Mouse (Mus musculus) liver, postnatal 0 days (tissue): ENCODE measurements at regions not wholly inside any gene's neighbourhood (a gene's known extent, or its start where the extent isn't known, plus 50 kb on each side); places are given as distances from the start of the nearest gene placed in this dataset.
"Not testable (repeated sequence)": the region's sequence is repeated elsewhere in the genome, so short reads cannot be mapped to it uniquely, and the experiment has no call there.

Experiments used
- ATAC-seq: fragments of 200-750 bp; cut with Nextera tagmentation; 2 replicates; pipeline ENCODE4 v1.8.0; 2017; ENCODE audit warnings: mild to moderate bottlenecking, moderate library complexity
- DNase-seq: peaks from one replicate; pipeline ENCODE4 v3.0.0-alpha.2; 2016
- H3K27ac ChIP-seq: fragments of 300-500 bp; sonication (generic); 2 replicates; pipeline ENCODE4 v1.5.1; 2014; ENCODE audit warnings: antibody characterized with exemption, moderate library complexity, mild to moderate bottlenecking, low read depth
- H3K27me3 ChIP-seq: fragments of 300-500 bp; sonication (generic); 2 replicates; pipeline ENCODE4 v1.6.1; 2014; ENCODE audit warnings: low read length, control low read depth, mixed read lengths; ENCODE audit not compliant: insufficient read depth
- H3K36me3 ChIP-seq: fragments of 300-500 bp; sonication (generic); replicated peaks from 2 replicates; pipeline ENCODE4 v1.6.1; 2014; ENCODE audit warnings: mild to moderate bottlenecking, control low read depth, low read length, moderate library complexity, mixed read lengths; ENCODE audit not compliant: insufficient read depth
- H3K4me1 ChIP-seq: fragments of 300-500 bp; sonication (generic); 2 replicates; pipeline ENCODE4 v1.6.1; 2014; ENCODE audit warnings: antibody characterized with exemption, mild to moderate bottlenecking, control low read depth; ENCODE audit not compliant: insufficient read depth
- H3K4me2 ChIP-seq: fragments of 300-500 bp; sonication (generic); 2 replicates; pipeline ENCODE4 v1.6.1; 2014; ENCODE audit warnings: low read depth, mild to moderate bottlenecking, low read length, moderate library complexity, mixed read lengths
- H3K4me3 ChIP-seq: fragments of 300-500 bp; sonication (generic); 2 replicates; pipeline ENCODE4 v1.5.1; 2014; ENCODE audit warnings: low read depth, low read length
- H3K9ac ChIP-seq: fragments of 300-500 bp; sonication (generic); replicated peaks from 2 replicates; pipeline ENCODE4 v1.6.1; 2014; ENCODE audit warnings: mild to moderate bottlenecking, moderate library complexity
- H3K9me3 ChIP-seq: fragments of 300-500 bp; sonication (generic); 2 replicates; pipeline ENCODE4 v1.6.1; 2016; ENCODE audit warnings: mild to moderate bottlenecking, control low read depth, low read length, mixed read lengths
- CTCF ChIP-seq: sonication (generic); IDR thresholded peaks from 2 replicates; pipeline ENCODE4 v1.5.1; 2016; ENCODE audit warnings: antibody characterized with exemption, low read depth
- EP300 ChIP-seq: IDR thresholded peaks from 2 replicates; pipeline ENCODE4 v1.6.1; 2016; ENCODE audit warnings: antibody characterized with exemption, low read depth, mild to moderate bottlenecking
- WGBS: fragments of 180-500 bp; shearing (Covaris S2); extraction: QIAGEN DNeasy Blood & Tissue Kit; methylation state at CpG from one replicate; pipeline ENCODE4 v1.1.7; 2014; ENCODE audit not compliant: insufficient replicate concordance; 5-methylcytosine and 5-hydroxymethylcytosine counted together

GRCm38 (mm10) chr13:6855199-6856148 lies 206.9 kb upstream of the Pfkp start:
- no peaks in the 10 kb centered on the region for H3K4me1 ChIP-seq
- no peak overlapping the region for H3K9ac ChIP-seq
- WGBS = 63% methylated on average over 10 of the region's 10 CpGs
- ATAC-seq = no peak
- H3K27me3 ChIP-seq = no peaks in the 10 kb centered on the region
- no peak overlapping the region for H3K27ac ChIP-seq
- H3K4me2 ChIP-seq = no peak overlapping the region
- H3K9me3 ChIP-seq = no peaks in the 10 kb centered on the region
- TF ChIP-seq EP300 (no peak), CTCF (no peak)
- H3K4me3 ChIP-seq = no peak overlapping the region
- no peaks in the 10 kb centered on the region for H3K36me3 ChIP-seq
- DNase-seq = no peak

GRCm38 (mm10) chr13:6837446-6837845 lies 188.9 kb upstream of the Pfkp start:
- Histone ChIP-seq H3K9me3 (no peaks in the 10 kb centered on the region), H3K27me3 (no peaks in the 10 kb centered on the region), H3K27ac (no peak overlapping the region), H3K36me3 (no peaks in the 10 kb centered on the region), H3K4me1 (no peaks in the 10 kb centered on the region), H3K4me2 (no peak overlapping the region), H3K9ac (no peak overlapping the region), H3K4me3 (no peak overlapping the region)
- ATAC-seq = peak; percentile 23; the same call in 1 of the 2 replicates
- 62% methylated on average over 5 of the region's 5 CpGs for WGBS
- no peak for TF ChIP-seq CTCF
- peak; percentile 45; the same call in 1 of the 2 replicates for TF ChIP-seq EP300
- DNase-seq = no peak

- Histone ChIP-seq H3K27ac (no peak overlapping the region), H3K9me3 (no peaks in the 10 kb centered on the region), H3K36me3 (no peaks in the 10 kb centered on the region), H3K4me1 (no peaks in the 10 kb centered on the region), H3K9ac (no peak overlapping the region), H3K4me3 (no peak overlapping the region), H3K4me2 (no peak overlapping the region), H3K27me3 (no peaks in the 10 kb centered on the region)
- WGBS = 61% methylated on average over 1 of the region's 1 CpGs
- no peak for TF ChIP-seq EP300
- TF ChIP-seq CTCF = no peak
- ATAC-seq = no peak
- DNase-seq = no peak
These were observed 188.5 kb upstream of the Pfkp start for GRCm38 (mm10) chr13:6837075-6837422.

- Histone ChIP-seq H3K4me2 (no peak overlapping the region), H3K27me3 (no peaks in the 10 kb centered on the region), H3K36me3 (no peaks in the 10 kb centered on the region), H3K4me3 (no peak overlapping the region), H3K27ac (no peak overlapping the region), H3K9me3 (no peaks in the 10 kb centered on the region), H3K9ac (no peak overlapping the region), H3K4me1 (no peaks in the 10 kb centered on the region)
- peak; percentile 57 for DNase-seq
- ATAC-seq = peak; percentile 56; the same call in 1 of the 2 replicates
- 35% methylated on average over 6 of the region's 6 CpGs for WGBS
- TF ChIP-seq CTCF = peak; percentile 77
- no peak for TF ChIP-seq EP300
These were observed 187.9 kb upstream of the Pfkp start for GRCm38 (mm10) chr13:6836351-6837074.

GRCm38 (mm10) chr13:6829882-6830281 lies 181.3 kb upstream of the Pfkp start:
- 59% methylated on average over 1 of the region's 1 CpGs for WGBS
- Histone ChIP-seq H3K9ac (no peak overlapping the region), H3K4me2 (no peak overlapping the region), H3K4me3 (no peak overlapping the region), H3K4me1 (no peaks in the 10 kb centered on the region), H3K27me3 (no peaks in the 10 kb centered on the region), H3K9me3 (no peaks in the 10 kb centered on the region), H3K27ac (no peak overlapping the region), H3K36me3 (no peaks in the 10 kb centered on the region)
- TF ChIP-seq EP300 (no peak), CTCF (no peak)
- DNase-seq (no peak), ATAC-seq (no peak)

- WGBS = 79% methylated on average over 5 of the region's 5 CpGs
- TF ChIP-seq EP300 (no peak), CTCF (no peak)
- Histone ChIP-seq H3K9ac (no peak overlapping the region), H3K27me3 (no peaks in the 10 kb centered on the region), H3K27ac (no peak overlapping the region), H3K4me2 (no peak overlapping the region), H3K9me3 (no peaks in the 10 kb centered on the region), H3K36me3 (no peaks in the 10 kb centered on the region), H3K4me3 (no peak overlapping the region), H3K4me1 (no peaks in the 10 kb centered on the region)
- DNase-seq = no peak
- ATAC-seq = no peak
These were observed 180.8 kb upstream of the Pfkp start for GRCm38 (mm10) chr13:6829346-6829745.

GRCm38 (mm10) chr13:6828601-6829330 lies 180.2 kb upstream of the Pfkp start:
- H3K27me3 ChIP-seq, H3K9ac ChIP-seq, H3K4me1 ChIP-seq, H3K4me3 ChIP-seq, DNase-seq, H3K27ac ChIP-seq, ATAC-seq, H3K36me3 ChIP-seq, H3K9me3 ChIP-seq, H3K4me2 ChIP-seq: not testable (repeated sequence)
- WGBS = 68% methylated on average over 8 of the region's 8 CpGs
